Mouse (Mus musculus) heart, adult 2 months (tissue): Measurements from ENCODE around the gene Tigd3.

ENCODE experiments used
- CTCF ChIP-seq: fragments of 200-600 bp; IDR thresholded peaks from 2 replicates; pipeline ENCODE4 v1.8.1; 2022; ENCODE audit warnings: antibody characterized with exemption, mild to moderate bottlenecking, moderate library complexity
- EP300 ChIP-seq: fragments of 200-500 bp; IDR thresholded peaks from 2 replicates; pipeline ENCODE4 v1.6.1; 2011; ENCODE audit warnings: low read depth, low read length, control low read depth; ENCODE audit not compliant: insufficient read depth
- POLR2A ChIP-seq: fragments of 200-500 bp; IDR thresholded peaks from 2 replicates; pipeline ENCODE4 v1.6.1; 2011; ENCODE audit warnings: mild to moderate bottlenecking, low read depth, low read length, control low read depth; ENCODE audit not compliant: insufficient read depth

DNA sequence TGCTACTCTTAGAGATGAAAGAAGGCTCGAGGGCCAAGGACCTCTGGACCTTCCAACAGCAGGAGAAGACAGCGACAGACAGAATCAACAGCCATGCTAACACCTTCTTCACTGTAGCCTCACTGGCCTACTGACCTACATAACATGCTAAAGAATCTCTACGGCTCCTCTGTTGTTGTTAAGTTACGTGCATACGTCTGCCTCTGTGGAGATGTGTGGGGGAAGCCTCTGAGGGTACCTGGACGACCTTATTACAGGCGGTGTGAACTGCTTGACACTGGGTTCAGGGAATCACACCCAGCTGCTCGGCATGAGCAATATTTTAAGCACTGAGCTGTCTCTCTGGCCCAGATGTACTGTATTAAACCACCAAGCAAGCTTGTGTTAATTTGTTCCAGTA, 33.6 kb upstream of the Tigd3 start:
- TF ChIP-seq CTCF (no peak), POLR2A (no peak), EP300 (no peak)
